Mouse (Mus musculus) limb, embryonic 12.5 days (tissue): ENCODE measurements at regions not wholly inside any gene's neighbourhood (a gene's known extent, or its start where the extent isn't known, plus 50 kb on each side); places are given as distances from the start of the nearest gene placed in this dataset.
"Not testable (repeated sequence)": the region's sequence is repeated elsewhere in the genome, so short reads cannot be mapped to it uniquely, and the experiment has no call there.

ENCODE experiments used
- ATAC-seq: fragments of 200-750 bp; cut with Nextera tagmentation; 2 replicates; pipeline ENCODE4 v1.8.0; 2017; ENCODE audit warnings: low read depth, moderate TSS enrichment; ENCODE audit not compliant: insufficient number of reproducible peaks, insufficient read depth, low FRiP score, low TSS enrichment
- H3K27ac ChIP-seq: fragments of 300-500 bp; sonication (generic); 2 replicates; pipeline ENCODE4 v1.5.1; 2016; ENCODE audit warnings: mild to moderate bottlenecking, moderate library complexity
- H3K27me3 ChIP-seq: fragments of 300-500 bp; sonication (generic); 2 replicates; pipeline ENCODE4 v1.6.1; 2016; ENCODE audit warnings: mild to moderate bottlenecking, moderate library complexity
- H3K36me3 ChIP-seq: fragments of 300-500 bp; sonication (generic); 2 replicates; pipeline ENCODE4 v1.6.1; 2016; ENCODE audit warnings: mild to moderate bottlenecking, moderate library complexity
- H3K4me1 ChIP-seq: fragments of 300-500 bp; sonication (generic); replicated peaks from 2 replicates; pipeline ENCODE4 v1.6.1; 2016
- H3K4me2 ChIP-seq: fragments of 300-500 bp; sonication (generic); 2 replicates; pipeline ENCODE4 v1.6.1; 2016; ENCODE audit warnings: mild to moderate bottlenecking, moderate library complexity
- H3K4me3 ChIP-seq: fragments of 300-500 bp; sonication (generic); replicated peaks from 2 replicates; pipeline ENCODE4 v1.5.1; 2016; ENCODE audit warnings: mild to moderate bottlenecking
- H3K9ac ChIP-seq: fragments of 300-500 bp; sonication (generic); replicated peaks from 2 replicates; pipeline ENCODE4 v1.6.1; 2016; ENCODE audit warnings: mild to moderate bottlenecking, moderate library complexity
- H3K9me3 ChIP-seq: fragments of 300-500 bp; sonication (generic); 2 replicates; pipeline ENCODE4 v1.6.1; 2016; ENCODE audit warnings: mild to moderate bottlenecking, moderate library complexity
- WGBS: fragments of 180-500 bp; shearing (Covaris S2); methylation state at CpG from one replicate; pipeline ENCODE4 v1.1.7; 2016; 5-methylcytosine and 5-hydroxymethylcytosine counted together

GRCm38 (mm10) chr9:115457889-115458710 lies 147.9 kb upstream of the Stt3b start:
- Histone ChIP-seq H3K36me3 (no peaks in the 10 kb centered on the region), H3K27ac (no peak overlapping the region), H3K9ac (no peak overlapping the region), H3K4me1 (peaks cover 16% of the 10 kb centered on the region), H3K4me3 (no peak overlapping the region), H3K9me3 (no peaks in the 10 kb centered on the region), H3K4me2 (no peak overlapping the region), H3K27me3 (no peaks in the 10 kb centered on the region)
- WGBS = 50% methylated on average over 21 of the region's 21 CpGs
- no peak for ATAC-seq

DNA sequence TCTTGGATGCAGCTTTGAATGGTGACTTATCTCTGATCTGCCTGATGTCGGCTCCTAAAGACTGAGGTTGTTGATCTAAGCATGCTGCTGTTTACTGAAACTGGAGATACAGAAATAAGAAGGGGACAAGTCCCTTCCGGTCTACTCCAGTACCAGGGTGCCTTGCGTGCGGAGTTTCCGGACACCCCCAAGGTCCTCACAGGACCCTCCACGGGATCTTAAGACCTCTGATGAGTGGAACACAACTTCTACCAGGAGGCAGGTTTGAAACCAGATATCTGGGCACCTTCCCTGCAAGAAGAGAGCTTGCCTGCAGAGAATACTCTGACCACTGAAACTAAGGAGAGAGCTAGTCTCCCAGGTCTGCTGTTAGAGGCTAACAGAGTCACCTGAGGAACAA lies 148.9 kb upstream of the Stt3b start:
- not testable (repeated sequence) for H3K4me2 ChIP-seq, H3K4me3 ChIP-seq, H3K9ac ChIP-seq, H3K27ac ChIP-seq, H3K9me3 ChIP-seq, ATAC-seq, H3K27me3 ChIP-seq, H3K36me3 ChIP-seq
- 96% methylated on average over 6 of the region's 6 CpGs for WGBS
- H3K4me1 ChIP-seq = peaks cover 16% of the 10 kb centered on the region

DNA sequence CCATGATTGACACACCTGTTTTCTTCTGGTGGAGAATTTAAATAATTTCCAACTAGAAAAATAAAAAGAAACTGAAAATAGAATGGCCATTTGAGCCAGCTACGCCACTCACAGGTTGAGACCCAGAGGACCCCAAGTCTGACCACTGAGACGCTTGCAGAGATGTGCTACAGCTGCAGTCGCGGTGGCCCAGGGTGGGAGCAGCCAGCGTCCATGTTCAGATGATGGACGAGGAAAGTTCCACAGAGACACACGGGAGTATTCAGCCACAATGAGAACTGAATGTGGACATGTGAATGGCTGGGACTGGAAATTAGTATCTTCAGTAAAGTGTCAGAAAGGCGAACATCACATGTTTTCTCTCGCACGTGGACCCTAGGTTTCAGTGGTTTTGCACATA lies 155.1 kb upstream of the Stt3b start:
- H3K4me2 ChIP-seq = no peak overlapping the region
- no peak for ATAC-seq
- H3K9me3 ChIP-seq = peaks cover 5% of the 10 kb centered on the region; the same call in 1 of the 2 replicates
- 93% methylated on average over 10 of the region's 10 CpGs for WGBS
- no peaks in the 10 kb centered on the region for H3K27me3 ChIP-seq
- H3K36me3 ChIP-seq = no peaks in the 10 kb centered on the region
- no peak overlapping the region for H3K27ac ChIP-seq
- no peak overlapping the region for H3K9ac ChIP-seq
- no peaks in the 10 kb centered on the region for H3K4me1 ChIP-seq
- H3K4me3 ChIP-seq = no peak overlapping the region

DNA sequence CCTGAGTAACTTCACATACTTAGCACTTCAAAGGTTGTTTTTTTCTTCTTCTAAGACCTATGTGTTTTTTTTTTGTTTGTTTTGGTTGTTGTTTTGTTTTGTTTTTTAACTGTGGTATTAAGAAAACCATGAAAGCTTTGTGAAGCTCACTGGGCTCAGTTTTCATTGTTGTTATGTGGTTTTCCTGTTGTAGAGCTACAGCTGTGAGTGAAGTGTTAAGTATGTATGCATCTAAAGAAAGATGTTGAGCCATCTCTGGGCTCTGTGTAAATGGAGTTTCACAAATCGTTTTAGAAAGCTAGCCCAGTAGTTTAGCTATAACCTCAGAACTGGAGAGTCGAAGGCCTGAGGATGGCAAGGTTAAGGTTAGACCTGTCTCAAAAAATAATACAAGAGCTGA lies 158.4 kb upstream of the Stt3b start:
- Histone ChIP-seq H3K4me3 (no peak overlapping the region), H3K27ac (no peak overlapping the region), H3K4me2 (no peak overlapping the region), H3K4me1 (no peaks in the 10 kb centered on the region), H3K9ac (no peak overlapping the region), H3K9me3 (peaks cover 5% of the 10 kb centered on the region; the same call in 1 of the 2 replicates), H3K27me3 (no peaks in the 10 kb centered on the region), H3K36me3 (no peaks in the 10 kb centered on the region)
- WGBS = 93% methylated on average over 2 of the region's 2 CpGs
- no peak for ATAC-seq

DNA sequence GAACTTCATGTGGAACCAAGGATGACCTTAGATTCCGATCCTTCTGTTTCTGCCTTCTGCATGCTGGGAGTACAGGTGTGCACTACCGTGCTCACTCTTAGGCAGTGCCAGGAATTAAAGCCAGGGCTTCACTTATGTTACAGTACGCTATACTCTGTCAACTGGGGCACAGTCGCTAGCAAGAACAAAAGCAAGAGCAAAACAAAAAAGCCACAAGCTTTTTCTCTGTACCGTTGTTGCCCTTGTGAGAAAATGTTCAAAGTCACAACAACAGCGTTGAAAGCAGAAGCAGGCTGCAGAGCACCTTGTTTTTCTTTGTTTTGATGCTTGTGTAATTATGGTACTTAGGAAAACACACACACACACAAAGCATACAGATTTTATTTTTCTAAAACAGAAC lies 161.4 kb upstream of the Stt3b start:
- no peak overlapping the region for H3K4me2 ChIP-seq

DNA sequence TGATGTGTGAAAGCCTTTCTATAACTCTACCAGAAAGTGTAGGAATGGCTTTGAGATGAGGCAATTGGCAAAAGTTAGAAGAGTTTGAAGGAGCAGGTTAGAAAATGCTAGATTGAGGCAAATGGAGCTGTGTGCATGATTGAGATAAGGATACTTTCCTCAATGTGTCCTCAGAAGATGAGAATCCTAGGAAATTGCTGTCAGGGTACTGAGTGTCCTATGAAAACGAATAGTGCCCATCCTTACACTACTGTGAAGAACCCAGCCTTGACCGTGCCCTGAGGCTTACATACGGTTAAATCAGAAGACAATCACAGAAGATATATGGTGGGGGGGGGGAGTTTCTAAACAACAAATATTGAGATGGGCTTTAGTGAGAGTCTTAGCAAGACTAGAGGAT lies 162.8 kb upstream of the Stt3b start:
- no peaks in the 10 kb centered on the region for H3K36me3 ChIP-seq
- peaks cover 5% of the 10 kb centered on the region; the same call in 1 of the 2 replicates for H3K9me3 ChIP-seq
- no peak overlapping the region for H3K4me3 ChIP-seq
- no peaks in the 10 kb centered on the region for H3K27me3 ChIP-seq
- WGBS = 95% methylated on average over 3 of the region's 3 CpGs
- H3K9ac ChIP-seq = no peak overlapping the region
- H3K4me2 ChIP-seq = no peak overlapping the region
- no peak for ATAC-seq
- H3K4me1 ChIP-seq = no peaks in the 10 kb centered on the region
- no peak overlapping the region for H3K27ac ChIP-seq

More for the DNA sequence above, 161.4 kb upstream of the Stt3b start:
- Histone ChIP-seq H3K4me3 (no peak overlapping the region), H3K27ac (no peak overlapping the region), H3K4me1 (no peaks in the 10 kb centered on the region), H3K36me3 (no peaks in the 10 kb centered on the region), H3K9ac (no peak overlapping the region), H3K27me3 (no peaks in the 10 kb centered on the region), H3K9me3 (peaks cover 5% of the 10 kb centered on the region; the same call in 1 of the 2 replicates)
- WGBS = 88% methylated on average over 6 of the region's 6 CpGs
- no peak for ATAC-seq

GRCm38 (mm10) chr9:115473847-115474246 lies 163.6 kb upstream of the Stt3b start:
- no peaks in the 10 kb centered on the region for H3K4me1 ChIP-seq
- WGBS = 83% methylated on average over 5 of the region's 5 CpGs

DNA sequence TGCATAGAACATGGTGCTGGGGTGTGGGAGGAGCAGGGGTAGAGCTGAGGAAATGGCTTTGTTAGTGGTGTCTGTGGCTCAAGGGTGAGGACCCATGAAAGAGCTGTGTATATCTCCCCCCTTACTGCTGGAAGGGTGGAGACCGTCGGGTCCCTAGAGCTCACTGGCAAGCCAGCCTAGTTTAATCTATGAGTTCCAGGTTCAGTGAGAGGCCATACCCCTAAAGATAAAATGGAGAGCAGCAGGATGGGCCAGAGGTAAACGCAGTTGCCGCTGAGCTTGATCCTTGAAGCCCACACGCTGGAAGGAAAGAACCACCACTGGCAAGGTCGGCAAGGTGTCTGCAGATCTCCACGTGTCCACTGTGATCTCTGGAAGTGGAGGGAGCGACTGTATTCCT lies 164.1 kb upstream of the Stt3b start:
- Histone ChIP-seq H3K4me3 (no peak overlapping the region), H3K27me3 (no peaks in the 10 kb centered on the region), H3K9me3 (peaks cover 4% of the 10 kb centered on the region; the same call in 1 of the 2 replicates), H3K27ac (no peak overlapping the region), H3K9ac (no peak overlapping the region), H3K36me3 (no peaks in the 10 kb centered on the region), H3K4me2 (no peak overlapping the region), H3K4me1 (no peaks in the 10 kb centered on the region)
- ATAC-seq = no peak
- WGBS = 91% methylated on average over 8 of the region's 8 CpGs

More at GRCm38 (mm10) chr9:115473847-115474246, 163.6 kb upstream of the Stt3b start:
- Histone ChIP-seq H3K27me3 (no peaks in the 10 kb centered on the region), H3K36me3 (no peaks in the 10 kb centered on the region), H3K27ac (no peak overlapping the region), H3K4me3 (no peak overlapping the region), H3K4me2 (no peak overlapping the region), H3K9me3 (peaks cover 5% of the 10 kb centered on the region; the same call in 1 of the 2 replicates), H3K9ac (no peak overlapping the region)
- ATAC-seq = no peak

GRCm38 (mm10) chr9:115476205-115476604 lies 166.0 kb upstream of the Stt3b start:
- Histone ChIP-seq H3K27ac (no peak overlapping the region), H3K36me3 (no peaks in the 10 kb centered on the region), H3K4me2 (no peak overlapping the region), H3K4me1 (no peaks in the 10 kb centered on the region), H3K4me3 (no peak overlapping the region), H3K9me3 (no peaks in the 10 kb centered on the region), H3K27me3 (no peaks in the 10 kb centered on the region), H3K9ac (no peak overlapping the region)
- 78% methylated on average over 17 of the region's 17 CpGs for WGBS
- no peak for ATAC-seq

GRCm38 (mm10) chr9:115477556-115478220 lies 167.5 kb upstream of the Stt3b start:
- Histone ChIP-seq H3K27me3 (no peaks in the 10 kb centered on the region), H3K9ac (no peak overlapping the region), H3K36me3 (no peaks in the 10 kb centered on the region), H3K4me2 (no peak overlapping the region), H3K27ac (no peak overlapping the region), H3K4me1 (no peaks in the 10 kb centered on the region), H3K9me3 (no peaks in the 10 kb centered on the region), H3K4me3 (no peak overlapping the region)
- 81% methylated on average over 6 of the region's 6 CpGs for WGBS
- no peak for ATAC-seq

DNA sequence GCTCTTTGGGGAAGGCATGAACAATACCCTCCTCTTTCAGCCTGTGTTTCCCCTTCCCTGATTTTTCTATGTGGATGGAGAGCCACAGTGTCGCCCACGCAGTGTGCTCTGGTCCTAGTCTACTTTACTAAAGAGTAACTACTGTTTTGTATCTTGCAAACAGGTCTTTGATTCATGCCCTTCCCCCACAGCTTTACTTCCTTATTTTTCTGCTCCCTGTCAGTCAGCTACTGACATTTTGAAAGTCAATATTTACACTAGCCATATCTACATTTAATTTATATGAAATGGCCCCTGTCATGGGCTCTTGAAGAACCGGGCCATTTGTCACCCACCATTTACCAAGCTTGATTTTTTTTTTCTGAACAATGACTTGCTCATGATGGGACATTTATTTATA lies 168.7 kb upstream of the Stt3b start:
- 74% methylated on average over 3 of the region's 3 CpGs for WGBS
- no peak overlapping the region for H3K4me2 ChIP-seq
- H3K4me3 ChIP-seq = no peak overlapping the region
- no peak overlapping the region for H3K27ac ChIP-seq
- H3K27me3 ChIP-seq = no peaks in the 10 kb centered on the region
- no peak for ATAC-seq
- no peaks in the 10 kb centered on the region for H3K4me1 ChIP-seq
- H3K9me3 ChIP-seq = no peaks in the 10 kb centered on the region
- no peak overlapping the region for H3K9ac ChIP-seq
- no peaks in the 10 kb centered on the region for H3K36me3 ChIP-seq
